Mouse (Mus musculus): ENCODE measurements around the gene Plscr3.

Plscr3 gene

DNA sequence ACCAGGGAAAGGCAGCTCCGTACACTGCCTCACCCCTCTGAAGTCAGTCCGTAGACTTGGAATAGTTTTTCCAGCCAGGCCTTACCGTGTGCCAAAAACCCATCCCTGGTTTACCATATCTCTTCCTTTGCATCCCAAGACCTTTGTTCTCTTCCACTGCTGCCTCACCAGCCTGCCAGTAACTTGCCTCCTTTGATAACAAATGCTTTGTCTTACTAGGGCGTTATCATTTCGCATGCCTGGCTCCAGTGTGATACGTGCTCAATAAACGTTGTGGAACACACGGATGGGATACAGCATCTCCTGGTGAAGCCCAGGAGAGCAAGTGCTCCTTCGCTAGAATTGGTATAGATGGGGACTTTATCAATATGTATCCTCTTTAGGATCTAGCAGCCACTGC lies 21.2 kb downstream of the Plscr3 start:
- no peak for DNase-seq

DNA sequence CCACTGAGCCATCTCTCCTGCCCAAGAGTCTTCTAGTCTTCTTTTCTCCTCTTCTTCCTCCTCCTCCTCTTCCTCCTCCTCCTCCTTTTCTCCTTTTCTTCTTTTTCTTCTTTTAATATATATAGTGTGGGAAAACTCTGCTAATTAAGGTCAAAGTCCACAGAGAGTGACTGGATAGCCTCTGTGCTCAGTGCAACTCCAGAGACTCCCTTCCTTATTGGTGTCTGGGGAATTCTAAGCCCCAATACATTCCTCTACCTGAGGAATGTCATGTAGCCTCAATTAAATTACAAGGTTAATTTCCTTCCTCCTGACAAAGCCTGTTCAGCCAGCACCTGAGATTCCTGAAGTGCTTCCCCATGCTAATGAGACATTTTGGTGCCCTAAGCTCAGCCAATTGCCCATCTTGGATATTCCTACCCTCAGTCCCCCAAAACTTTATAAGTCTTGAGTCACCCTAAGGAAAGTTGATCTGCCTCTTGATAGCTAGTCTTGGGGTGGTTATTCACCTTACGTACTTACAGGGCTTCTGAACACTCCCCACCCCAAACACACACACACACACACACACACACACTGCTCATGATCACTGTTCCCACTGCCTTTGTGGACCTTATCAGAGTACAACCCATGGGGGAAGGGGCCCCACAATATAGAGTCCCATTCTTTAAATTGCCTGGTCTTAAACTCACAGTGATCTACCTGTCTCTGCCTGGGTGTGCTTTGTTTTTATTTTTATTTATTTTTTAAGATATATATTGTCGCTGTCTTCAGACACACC lies 24.3 kb downstream of the Plscr3 start:
- DNase-seq, result no peak

DNA sequence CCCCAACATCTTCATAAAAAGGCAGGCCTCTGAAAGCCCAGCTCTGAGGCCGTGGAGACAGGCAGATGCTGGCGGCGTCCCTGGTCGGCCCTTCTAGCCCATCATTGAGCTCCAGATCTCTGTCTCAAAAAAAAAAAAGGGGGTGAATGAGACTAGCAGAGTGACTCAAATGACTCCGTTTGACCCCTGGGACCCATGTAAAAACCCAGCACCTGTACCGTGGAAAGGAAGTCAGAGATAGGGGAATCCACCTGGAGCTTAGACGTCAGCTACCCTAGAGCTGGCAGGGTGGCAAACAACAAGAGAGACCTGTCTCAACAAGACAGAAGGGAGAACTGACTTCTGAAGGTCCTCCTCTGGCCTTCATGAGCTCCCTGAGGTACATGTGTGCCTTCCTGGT lies 25.6 kb downstream of the Plscr3 start:
- no peak for DNase-seq

DNA sequence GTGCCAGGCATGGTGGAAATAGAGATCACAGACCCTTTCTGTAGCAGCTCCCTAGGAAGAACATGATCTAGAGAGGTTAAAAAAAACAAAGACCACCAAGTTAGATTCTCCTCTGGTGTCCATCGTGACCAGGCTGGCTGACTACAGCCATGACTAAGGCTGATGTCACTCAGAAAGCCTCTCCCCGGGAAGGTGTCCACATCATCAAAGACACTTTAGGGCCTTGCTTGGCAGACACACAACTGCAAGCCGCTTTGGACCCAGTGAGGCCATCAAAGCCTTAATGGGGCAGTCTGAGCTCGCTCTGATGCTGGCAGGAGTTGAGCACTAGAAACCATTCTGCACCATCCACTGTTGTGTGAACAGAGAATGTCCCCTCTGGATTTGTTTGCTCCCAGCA lies 26.3 kb downstream of the Plscr3 start:
- DNase-seq, result no peak

DNA sequence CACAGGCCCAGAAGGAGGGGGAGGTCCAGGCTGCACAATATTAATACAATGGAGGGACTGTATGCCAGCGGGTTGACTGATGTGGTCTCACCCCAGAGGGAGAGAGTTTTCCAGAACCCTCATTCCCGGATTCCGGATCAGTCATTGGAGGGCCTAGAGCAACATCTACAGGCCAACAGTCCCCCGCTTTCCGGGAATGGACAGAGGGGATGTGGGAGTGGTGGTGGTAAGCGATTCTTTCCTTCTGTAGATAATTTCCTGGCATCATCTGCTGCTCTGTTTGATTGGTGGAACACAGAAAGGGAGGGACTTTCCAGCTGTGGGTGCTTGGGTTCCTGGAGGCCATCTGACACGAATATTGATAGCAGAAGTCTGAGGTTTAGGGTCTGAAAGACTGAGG lies 30.0 kb downstream of the Plscr3 start:
- DNase-seq, result no peak

DNA sequence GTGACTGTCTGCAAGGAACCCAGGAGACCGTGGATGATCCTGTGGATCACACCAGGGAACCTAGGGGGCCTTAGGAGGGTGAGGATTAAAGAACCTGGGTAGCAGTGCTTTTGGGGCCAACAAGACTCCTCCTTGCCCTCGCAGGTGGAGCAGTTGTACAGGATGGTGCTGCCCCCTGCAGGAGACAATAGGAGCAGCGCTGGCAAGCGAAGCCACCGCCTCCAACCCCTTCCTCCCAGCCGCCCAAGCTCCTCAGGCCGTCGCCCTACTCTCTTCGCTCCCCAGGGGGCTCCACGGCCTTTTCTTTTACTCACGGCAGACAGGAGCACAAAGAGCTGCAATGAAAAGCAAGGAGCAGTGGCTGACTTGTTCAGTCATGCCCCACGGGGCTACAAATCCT lies 30.7 kb downstream of the Plscr3 start:
- peak; percentile 83 for DNase-seq

DNA sequence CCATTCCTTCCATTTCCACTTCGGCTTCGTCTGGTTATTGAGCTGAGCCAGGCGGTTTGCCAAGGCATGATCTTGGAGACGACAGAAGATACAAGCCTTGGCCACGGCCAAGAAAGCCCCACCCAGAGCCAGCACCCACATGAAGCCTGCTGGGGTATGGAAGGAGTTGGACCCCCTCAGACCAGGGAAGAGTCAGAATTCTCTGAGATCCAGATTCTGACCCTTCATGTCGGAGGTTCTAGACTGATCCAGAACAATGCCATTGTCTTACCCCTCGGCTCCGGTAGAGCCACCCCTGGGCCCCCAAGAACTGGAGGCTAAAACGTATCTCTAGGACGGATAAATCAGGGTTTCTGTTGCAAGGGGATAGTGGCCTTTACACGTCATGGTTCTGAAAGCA lies 31.7 kb downstream of the Plscr3 start, which contains the start of gene Tmem95:
Gene Tmem95 (minus strand): TSS at position 141 of the 400 bp plus-strand sequence.
- no peak for DNase-seq

DNA sequence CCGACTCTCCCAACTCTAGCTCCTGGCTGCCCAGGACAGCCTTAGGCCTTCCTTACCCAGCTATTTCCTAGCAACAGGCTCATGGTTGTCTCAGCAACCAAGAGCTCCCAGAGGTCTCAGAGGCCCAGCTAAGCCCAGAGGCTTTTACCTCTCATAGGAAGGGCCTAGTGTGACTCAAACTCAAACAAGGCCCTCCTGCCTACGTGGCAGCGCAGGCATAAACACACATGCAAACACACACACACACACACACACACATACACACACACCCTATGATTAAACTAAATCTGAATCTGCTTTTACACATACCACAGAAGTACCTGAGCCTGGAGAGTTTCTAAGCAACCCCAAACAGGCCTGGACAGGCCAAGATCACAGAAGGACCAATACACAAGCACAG lies 32.2 kb downstream of the Plscr3 start:
- DNase-seq, result no peak

DNA sequence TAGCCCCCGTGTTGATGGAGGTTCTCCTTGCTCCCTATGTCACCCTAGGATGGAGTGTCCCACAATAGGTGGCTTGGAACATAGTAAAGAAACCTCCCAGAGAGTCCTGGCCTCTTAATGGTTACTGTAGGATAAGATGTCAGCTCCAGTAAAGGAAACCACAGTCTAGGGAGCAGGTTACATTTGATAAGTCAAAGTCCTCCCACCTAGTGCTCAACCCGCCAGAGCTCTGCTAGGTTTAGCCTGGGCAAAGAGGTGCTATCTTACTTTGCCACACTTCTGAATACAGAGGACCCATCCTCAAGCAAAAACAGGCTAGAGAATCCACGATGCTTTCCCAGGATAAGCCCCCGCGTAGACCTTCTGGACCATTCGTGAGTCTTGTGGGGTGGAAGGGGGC lies 32.8 kb downstream of the Plscr3 start:
- DNase-seq, result no peak

DNA sequence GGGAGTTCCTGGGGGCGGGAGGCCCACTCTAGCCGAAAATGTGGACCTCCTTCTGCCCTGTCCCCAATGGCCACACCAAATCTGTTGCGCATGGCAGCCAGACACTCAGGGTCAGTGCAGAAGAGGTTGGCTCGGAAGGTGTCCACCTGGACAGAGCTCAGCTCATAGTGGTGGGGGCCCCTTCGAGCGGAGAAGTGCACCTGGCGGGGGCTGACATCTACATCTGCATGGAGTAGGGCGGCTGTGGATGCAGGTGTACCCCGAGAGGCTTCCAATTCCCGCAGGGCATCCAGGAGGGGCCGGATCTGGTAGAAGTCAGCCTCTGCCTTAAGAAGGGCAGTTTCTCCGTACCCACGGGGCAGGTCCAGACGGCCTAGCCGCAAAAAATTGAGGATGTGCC lies 33.5 kb downstream of the Plscr3 start:
- DNase-seq, result no peak

DNA sequence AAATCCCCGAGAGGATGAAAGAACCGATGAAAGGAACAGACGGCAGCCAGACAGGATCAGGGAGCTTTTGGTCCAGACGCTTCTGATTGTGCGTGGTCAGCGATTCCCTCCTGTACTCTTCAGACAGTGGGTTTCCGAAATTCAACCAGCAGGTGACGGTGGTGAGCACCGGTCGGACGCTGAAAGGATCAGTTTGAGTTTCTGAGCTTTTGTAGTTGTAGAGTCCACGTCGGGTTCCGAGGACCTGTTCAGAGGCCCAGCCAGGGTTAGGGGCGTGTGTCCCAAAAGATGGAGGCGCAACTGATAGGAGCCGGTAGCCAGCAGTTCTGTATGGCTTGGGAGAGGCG lies 34.3 kb downstream of the Plscr3 start:
- DNase-seq, result peak; percentile 48

DNA sequence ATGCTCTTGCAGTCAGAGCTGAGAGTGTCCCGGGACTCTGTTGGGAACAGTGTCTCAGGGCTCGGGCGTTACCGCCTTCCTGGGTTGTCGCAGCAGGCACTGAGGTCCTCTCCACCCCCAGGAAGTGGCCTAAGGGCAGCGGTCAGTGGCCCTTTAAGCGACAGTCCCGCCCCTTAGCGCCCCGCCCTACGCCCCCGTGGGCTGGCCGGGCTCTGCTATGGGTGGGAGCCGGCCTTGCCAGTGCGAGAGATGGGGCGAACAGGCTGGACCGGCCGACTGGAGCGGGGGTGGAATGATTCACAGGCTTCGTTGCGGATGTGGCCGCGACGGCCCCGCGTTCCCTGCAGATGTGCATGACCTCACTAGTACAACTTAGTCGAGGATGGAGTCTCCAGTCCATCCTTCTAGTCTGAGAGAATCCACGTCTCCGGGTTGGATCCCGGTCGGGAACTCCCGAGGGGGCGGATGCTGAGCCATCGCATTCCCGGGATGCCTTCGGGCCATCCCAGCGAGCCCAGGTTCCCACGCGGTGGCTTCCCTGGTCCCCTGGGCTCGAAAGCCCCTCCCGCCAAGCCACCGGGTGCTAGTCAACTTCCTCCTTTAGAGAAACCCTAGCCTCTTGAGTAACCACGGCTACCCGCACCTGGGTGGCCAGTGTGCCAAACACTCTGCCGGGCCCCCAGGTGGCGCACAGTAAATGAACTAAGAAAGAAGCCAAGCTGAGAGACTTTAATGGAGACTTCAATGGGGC lies 34.9 kb downstream of the Plscr3 start, which contains the start of gene Kctd11:
Gene Kctd11 (minus strand): TSS at position 554 of the 751 bp plus-strand sequence.
- peak; percentile 60 for DNase-seq

DNA sequence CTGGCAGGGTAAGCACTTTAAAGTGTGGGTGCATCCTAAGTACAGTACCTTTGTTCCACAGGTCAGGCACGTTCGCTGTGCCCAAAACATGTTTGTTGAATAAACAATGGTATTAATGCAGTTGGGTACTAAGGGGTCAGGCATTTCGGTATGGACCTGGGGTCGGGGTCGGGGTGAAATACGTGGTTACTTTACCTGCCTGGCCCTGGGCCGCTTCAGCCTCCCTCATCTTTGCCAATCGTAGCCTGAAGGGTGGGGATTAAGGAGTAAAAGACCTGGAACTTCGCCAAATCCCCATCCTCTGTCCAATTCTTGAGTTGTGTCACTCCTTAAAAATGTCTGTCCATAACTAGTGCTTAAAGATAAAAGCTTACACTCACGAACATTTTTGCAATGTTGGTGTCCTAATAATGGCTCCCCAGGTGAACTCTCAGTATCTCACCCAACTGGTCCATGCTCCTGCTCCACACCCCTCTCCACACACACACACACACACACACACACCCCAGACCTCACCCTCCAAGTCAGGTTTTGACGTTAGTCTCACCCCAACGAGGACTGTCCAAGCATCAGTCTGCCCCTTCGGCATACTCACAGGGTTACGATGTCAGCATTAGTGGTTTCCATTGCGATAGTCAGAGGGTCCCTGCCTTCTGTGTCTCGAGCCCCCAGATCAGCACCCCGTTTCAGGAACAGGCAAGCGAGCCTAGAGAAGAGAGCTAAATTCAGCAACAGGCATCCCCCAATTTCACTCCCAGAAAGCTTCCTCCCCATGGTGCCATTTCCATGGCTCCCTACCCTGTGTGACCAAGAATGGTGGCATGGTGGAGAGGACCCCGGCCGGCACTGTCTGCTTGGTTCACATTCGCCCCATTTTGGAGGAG lies 35.9 kb downstream of the Plscr3 start:
- no peak for DNase-seq

DNA sequence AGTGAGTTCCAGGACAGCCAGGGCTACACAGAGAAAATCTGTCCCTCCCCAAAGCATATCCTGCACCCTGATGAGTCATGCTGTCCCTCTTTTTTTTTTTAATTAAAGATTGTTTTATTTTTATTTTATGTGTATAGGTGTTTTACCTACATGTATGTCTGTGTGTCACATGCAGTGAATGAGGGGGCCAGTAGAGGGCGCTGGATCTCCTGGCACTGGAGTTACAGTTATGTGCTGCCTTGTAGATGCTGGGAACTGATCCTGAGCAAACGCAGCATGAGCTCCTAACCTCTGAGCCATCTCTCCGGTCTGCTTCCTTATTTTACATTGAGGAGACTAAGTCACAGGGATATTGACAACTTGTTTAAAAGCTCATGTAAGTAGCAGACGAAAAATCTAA lies 36.9 kb downstream of the Plscr3 start:
- DNase-seq, result no peak

DNA sequence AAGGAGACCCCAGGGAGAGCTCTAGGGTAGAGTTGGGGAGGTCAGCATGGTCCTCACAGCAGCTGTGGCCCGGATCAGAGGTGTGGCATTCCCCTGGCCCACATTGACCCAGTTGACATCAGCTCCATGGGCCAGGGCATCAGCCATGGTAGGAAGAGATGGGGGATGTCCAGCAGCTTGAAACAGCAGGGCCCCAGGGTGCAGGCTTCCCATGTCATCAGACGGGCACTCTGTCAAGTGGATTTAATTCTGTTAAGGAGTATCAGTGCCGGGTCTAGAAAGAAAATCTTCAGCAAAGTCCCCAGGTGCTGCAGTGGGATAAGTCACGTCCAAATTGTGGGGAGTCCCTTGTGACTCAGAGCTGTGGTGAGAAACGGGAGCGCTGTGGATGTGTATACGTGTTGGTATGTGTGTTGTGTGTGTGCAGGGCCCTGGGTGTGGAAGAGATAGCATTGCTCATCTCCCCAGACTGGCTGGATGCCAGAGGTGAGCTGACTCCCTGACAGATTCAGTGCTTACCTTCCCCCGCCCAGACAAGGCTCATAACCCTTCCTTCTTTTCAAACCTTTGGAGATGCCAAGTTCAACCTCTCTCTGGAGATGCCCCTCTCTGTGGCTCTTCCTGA lies 37.5 kb downstream of the Plscr3 start:
- no peak for DNase-seq

DNA sequence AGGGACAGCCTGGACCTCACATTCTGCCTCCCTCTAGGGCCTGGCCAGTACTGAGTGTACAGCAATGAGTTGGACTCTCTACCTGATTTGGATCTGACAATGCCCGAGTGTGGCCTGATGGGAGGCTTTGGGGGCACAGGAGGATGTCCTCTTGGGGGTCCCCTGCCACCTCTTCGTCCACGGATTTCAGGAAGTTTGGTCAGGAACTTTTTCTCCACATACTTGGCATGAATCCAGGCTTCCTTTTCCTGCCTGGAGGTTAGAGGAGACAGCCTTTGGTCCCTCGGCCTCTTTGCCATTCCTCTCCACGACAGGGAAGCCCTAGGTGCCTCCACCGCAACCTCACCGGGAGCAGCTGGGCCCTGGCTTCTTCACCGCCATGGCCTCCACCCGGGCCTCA lies 38.1 kb downstream of the Plscr3 start:
- DNase-seq, result no peak

DNA sequence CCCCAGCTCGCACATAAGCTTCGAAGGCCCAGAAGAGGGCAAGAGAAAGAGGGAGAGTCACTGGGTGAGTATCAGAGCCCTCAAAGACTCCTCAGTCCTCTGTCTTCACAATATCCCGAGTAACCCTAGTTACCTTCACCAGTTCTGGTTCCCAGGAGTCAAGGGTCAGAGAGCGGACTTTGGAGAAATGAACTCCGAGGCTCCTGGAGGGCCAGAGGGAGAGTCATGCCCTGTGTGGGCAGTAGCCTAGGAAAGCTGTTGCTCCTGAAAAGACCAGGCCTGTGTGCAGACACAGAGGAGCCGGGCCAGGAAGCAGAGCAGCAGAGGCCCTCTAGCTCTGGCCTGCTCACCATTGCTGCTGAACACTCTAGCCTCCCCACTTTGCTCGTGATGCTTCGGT lies 38.5 kb downstream of the Plscr3 start:
- DNase-seq, result no peak

DNA sequence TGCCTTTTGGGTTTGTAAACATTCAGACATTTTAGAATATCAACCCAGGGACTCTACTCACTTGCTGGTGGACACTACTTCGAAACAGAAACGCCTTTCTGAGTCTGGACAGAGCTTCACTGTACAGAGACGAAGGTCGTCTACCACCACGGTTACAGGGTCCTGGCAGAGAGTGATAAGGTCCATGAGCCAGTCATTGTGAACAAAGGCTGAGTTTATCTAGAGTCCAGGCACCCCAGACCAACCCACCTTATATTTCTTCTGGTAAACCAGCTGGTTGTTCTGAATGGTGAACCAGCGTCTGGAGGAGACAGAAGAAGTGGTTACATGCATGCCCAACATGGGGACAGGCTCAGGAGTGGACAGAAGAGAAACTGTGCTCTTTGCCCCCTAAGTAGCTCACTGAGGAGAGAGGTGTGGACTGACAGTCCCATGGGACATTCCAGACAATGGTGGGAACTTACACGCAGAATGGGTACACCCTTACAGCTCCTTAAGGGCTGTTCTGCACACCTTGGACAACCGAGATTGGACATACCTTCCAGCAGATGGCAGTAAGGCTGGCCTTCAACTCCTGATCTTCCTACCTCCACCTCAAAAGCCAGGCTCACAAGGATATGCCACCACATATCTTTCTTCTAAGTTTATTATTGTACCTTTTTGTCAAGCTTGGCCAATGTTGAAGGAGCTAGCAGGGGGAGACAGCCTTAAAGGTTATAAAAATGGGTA lies 40.9 kb downstream of the Plscr3 start:
- no peak for DNase-seq

DNA sequence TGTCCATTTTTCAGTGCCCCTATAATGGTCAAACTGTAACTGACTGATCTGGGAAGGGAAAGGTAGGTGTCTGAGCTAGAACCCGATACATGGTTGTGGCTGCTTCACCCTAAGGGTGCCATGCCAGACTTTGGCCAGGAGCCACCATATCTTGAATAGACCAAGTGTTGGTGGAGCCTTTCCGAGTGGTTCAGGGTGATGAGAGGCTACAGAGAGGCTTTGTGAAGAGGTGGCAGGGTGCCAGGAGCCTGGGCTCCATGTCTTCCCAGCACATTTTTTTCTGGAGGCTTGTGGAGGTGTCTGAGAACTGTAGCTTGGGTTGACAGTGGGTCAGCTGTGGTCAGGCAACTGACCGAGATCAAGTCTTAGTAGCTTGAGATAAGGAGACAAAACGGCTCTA lies 45.3 kb downstream of the Plscr3 start:
- peak; percentile 51 for DNase-seq

DNA sequence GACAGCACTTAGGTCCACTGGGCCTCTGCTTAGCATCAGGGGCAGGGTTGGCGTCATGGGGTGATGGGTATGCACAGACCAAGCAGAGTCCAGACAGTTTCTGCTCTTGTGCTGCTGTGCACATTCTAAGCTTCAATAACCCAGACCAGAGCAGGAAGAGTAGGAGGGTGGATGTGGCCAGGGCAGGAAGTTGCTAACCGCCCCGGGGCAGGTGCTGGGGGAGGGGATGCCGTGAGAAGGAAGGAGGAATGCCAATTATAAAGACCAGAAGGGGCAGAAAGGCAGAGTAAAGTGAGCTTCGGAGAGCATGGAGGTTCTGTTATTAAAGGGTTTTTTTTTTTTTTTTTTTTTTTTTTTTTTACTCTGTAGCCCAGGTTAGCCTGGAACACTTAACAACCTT lies 48.5 kb downstream of the Plscr3 start:
- DNase-seq, result no peak

DNA sequence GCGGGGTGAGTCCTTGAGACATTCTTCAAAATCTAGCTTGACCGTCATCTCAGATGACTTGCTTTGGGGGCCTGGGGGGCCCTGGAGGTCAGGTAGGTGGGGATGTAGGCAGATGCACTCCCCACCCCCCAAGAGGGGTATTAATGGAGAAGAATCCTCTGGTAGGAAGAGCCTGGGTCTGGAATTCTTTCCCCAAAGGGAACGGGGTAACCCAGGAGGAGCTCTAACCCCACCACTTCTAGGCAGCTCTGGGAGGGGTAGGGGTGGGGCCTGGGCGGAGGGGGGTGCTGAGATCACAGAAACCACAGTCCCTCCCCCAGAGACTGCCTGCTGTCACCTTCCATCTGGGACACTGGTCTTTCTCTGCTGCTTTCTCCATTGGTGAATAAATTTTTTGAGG lies 49.1 kb downstream of the Plscr3 start, which contains the start of gene Acap1:
Gene Acap1 (minus strand): TSS at position 249 of the 400 bp plus-strand sequence.
- DNase-seq, result no peak

DNA sequence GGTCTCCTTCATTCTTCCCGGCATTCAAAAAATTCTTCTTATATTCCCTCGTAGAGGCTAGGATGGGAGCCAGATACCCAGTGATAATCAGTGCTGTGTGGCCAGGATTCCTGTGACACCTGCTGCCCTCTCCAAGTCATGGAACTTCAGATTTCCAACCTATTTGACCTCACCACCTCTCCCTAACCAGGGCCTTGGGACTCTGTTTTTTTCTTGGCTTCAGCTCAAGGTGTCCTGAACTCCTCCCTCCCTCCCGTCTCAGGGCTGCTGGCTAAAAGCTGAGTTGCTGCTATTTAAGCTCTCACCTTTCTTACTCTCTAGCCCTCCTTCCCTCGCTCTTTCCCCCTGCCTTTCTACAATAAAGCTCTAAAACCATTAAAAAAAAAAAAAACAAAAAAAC lies 53.7 kb downstream of the Plscr3 start:
- no peak for DNase-seq
